Mouse (Mus musculus): Measurements from ENCODE around the gene Dach1.

Gene Dach1

DNA sequence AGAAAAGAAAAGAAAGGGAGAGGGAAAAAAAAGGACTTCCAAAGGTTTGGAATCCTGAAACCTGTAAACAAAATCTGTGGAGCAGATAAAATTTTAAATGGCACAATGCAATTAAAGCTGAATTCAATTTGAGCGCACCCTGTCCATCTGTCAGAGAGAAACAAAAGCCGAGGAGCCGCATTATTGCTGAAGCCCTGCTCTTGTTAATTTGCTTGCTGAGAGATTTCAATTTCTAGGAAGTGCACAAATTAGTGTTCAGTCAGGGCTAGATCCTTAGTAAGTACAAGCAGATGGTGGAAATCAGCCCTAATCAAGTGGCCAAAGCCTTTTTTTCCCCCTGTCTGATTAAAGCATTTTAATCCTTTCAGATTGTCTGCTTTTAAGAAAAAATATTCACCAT is 60.8 kb downstream of the Dach1 start:
- no peak for DNase-seq

DNA sequence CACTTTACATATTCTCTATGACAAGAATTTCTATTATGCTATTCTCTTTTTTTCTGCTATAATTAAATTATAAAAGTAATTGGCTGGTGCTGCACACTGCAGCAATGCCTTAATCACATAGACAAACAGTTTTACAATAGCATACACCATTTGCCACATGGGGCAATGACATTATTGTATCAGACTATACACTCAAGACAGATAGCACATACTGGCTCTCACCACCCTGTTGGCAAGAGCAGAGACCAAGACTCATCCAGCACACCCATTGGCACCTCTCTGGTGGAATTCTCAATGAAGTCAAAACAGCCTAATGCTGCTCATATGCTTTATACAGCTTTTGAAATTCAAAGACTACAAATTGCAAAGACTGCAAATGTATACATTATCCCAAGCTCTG is 63.4 kb downstream of the Dach1 start:
- no peak for DNase-seq

DNA sequence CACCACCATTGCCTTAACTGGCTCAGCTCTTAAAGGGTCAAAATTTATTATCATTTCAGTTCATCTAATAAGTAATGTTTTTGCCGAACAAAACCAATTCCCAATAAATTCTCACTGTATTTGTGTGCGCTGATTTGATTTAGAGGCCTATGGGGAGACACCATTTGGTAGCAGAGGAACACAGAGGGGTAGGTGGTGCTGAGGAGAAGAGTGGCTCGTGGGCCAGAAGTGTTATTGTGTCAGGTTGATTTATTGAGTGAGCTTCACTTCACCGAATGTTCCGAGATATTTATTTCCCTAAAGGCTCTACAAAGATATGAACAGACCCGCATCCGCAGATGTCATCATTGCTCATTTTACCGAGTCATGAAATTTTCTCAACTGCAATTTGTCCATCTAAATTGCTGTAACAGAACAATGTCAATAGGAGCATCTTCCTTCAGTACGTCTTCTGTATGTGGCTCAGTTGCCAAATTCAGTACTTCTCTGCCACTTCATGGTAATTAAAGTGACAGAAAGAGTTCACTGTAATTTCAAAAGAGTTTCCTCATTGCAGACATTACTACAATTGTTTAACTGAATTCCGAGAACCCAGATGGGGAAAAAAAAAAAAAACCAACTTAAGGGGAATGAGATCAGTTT is 65.1 kb downstream of the Dach1 start:
- no peak for DNase-seq

DNA sequence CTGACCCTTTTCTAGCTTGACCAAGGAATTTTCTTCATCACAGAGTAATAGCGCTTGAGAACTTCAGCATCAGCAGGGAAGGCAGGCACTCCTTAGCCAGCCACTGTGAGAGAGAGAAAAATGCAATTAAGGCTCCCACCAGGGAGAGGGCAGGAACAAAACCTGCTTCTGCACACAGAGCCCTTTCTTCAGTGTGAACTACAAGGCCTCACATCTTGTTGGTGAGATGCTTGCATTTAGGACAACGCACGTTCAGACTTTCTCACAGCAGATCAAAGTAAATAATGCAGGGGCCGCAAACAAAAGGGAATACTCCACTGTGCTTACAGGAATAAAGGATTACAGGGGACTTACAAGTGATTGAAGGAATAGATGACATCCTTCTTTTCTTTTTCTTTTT is 74.3 kb downstream of the Dach1 start:
- DNase-seq, result no peak

DNA sequence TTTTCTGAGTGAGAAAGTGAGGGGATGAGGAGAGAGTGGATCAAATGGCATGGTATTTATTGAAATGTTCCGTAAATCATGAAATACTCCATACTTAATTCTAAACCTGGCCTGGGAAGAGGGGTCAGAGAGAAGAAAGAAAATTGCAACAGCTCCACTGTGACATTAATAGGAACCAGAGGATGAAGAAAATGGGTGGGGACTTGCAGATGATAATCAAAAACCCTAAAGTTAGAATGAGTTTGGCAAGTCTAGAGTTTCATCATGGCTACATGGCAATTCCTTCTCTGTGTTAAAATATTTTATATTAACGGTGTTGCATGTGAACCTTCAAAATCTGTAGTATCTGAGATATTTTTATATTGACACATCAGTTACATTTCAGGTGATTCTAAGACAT is 80.3 kb downstream of the Dach1 start:
- DNase-seq, result no peak

DNA sequence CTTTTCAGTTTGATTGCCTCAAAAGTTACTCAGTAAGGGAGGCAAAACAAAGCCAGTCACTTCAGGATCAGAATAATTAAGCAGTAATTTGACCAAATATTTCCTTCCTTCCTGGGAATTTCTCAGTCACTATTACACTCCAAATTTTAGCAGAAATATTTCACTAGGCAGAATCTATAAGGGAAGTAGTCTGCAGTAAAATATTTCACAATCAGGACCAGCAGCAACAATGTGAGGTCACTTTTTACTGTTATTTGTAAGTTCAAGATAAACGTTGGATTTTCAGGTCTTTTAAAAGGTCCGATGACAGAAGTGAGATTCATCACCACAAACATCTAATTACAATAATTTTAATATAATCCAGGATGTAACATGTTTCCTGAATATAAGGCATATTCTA is 82.2 kb downstream of the Dach1 start:
- no peak for DNase-seq

DNA sequence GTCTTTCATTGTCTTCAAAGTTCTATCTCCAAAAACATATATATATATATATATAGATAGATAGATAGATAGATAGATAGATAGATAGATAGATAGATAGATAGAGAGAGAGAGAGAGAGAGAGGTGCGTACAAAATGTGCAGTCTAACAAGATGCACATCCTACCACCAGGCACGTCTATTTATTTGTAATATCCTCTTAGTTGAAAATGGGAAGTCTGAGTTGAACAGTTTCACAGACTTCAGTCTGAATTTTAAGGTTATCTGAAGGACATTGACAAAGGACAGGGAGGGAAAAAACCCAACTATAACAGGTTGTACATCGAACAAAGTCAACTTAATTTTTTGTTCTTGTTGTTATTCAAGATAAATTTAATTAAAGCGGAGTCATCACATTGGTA is 82.8 kb downstream of the Dach1 start:
- no peak for DNase-seq

DNA sequence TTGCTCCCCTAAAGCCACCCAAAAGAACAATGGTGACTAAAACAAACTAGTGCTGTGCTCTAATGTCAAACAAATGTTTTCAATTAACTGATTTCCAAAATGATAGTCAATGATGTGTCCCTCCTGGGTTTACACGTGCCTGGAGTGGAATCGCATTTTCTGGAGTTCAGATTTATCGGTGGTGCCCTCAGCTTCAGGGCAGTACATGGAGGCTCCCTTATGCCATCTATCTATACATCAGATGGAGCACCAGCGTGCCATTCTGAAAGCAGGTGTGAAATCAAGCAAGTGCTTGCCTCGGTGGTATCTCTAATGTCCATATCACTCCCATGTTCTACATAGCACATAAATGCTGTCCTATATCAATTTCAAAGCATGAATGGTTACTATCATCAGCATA is 84.4 kb downstream of the Dach1 start:
- no peak for DNase-seq

DNA sequence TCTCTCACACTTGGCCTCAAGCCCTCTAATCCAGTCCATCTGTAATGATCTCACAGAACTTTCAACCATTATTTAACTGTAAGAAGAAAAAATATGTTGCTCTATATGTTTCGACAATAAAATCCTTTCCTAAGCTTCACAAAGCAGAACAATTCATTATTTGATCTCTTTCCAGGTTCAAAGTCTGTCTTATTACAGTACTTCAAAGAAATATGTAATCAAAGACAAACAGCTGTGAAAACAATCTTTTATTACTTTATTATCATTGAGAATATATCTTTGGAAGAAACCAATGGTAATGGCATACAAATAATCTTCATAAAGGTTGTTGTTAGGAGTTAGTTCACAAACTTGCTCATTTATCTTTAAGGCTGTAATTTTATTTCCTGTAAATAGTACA is 84.8 kb downstream of the Dach1 start:
- DNase-seq, result no peak

DNA sequence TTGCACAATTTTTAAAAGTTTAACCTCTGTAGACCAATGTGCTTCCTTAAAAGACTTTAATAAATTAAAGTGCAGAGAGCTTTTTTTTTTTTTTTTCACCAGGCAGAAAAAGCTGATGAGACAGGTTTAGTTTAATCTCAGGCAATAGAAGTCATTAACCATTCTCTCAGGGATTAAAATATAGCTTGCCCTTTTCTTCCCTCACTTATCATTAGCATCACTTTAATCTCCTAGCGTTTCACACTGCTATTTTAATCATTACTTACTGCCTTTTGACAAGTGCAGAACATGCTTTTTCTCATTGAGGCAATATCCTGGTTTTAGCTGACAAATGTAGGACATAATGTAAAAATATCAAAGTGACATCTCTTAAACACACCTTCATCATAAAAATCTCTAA is 86.1 kb downstream of the Dach1 start:
- no peak for DNase-seq

DNA sequence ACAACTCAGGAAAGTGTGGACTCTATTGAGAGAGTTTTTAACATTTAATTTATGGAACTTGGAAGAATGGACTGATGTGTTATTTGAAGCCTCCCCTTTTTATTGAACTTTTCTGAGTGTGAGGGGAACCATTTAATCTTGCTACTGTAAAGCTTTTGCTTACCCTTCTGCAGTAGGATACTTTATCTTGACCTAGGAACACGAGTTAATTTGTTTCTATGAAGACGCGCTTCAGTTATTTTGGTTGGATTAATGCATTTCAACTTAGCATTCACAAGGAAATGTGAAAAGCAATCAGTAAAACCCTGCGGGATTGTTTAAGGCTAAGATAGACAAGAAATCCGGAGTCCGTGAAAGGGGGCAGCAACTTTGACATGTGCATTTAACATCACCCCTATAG is 89.6 kb downstream of the Dach1 start:
- no peak for DNase-seq

DNA sequence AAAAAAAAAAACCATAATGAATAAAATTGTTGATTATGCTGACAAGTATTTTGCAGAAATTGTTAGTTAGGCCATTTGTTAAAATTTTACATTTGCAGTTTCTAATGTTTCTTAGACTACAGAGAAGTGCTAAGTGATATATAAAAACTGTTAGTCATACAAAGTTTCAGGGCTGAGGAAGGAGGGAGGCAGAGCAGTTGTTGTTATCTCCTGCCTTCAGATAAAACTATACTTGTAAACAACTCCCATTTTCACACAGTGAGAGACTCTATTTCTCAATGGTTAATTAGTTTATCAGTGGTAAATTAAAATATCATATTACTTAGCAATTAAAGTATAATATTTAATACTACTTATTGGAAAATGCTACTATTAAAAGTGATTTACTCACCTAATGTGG is 91.6 kb downstream of the Dach1 start:
- no peak for DNase-seq

DNA sequence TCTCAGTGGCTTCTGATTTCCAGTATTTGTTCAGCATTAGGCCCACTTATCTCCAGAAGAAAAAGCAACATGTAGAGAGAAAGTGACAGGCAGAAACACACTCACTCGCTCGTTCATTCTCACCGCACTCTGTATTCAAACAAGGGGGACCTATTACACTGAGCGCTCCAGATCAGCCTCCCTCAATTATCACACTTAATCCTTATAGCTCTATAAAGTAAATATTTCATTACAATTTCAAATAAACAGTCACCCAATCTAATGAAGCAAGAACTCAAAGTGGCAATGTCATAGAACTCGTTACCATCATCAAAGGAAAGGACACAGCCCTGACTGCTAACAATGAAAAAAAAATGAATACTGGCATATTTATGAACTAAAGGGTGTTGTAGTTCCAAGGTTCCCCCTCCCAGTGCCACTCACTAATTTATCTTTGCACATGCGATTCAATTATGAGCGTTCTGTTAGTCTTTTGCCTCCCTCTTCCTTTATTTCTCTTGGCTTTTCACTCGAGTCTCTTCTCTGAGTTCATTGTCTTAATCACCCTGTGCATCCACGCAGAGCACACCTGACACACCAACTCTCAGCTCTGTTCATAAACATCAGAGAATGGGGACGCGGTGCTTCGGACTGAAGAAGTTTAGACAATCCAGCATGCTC is 96.0 kb downstream of the Dach1 start:
- no peak for DNase-seq

DNA sequence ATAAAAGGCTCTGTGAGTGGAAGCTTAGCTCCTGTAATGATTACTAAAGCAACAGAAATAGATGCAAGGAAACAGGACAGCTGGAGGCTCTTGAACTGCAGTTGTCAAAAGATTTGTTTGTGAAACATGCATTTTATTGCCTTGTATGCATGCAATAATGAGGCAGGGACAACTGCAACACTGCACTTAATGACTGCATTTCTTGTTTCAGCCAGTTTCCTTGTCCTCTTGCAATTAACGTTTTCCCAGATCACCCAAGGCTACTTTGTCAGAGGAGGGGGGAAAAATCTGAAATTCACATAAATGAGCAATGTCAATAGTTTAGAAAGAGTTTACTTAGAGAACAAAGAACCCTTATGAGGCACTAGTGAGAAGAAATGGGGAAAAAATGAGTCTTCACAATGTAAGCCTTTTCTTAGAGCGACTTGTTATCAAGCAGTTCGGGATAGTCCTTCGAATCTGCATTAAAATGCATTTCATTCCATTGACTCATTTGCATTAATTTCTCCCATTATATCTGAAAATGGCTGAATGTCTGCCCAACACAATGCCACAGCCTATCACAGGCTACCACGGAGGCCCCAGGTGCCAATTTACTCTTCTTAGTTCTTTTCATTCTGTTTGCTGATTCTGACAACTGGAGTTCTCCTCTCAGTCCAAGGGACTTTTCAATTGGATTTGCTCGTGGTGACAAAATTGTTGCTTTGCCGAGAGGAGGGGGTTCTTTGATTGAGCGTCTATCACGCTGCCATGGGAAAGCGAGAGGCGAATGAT is 96.7 kb downstream of the Dach1 start:
- DNase-seq, result no peak

DNA sequence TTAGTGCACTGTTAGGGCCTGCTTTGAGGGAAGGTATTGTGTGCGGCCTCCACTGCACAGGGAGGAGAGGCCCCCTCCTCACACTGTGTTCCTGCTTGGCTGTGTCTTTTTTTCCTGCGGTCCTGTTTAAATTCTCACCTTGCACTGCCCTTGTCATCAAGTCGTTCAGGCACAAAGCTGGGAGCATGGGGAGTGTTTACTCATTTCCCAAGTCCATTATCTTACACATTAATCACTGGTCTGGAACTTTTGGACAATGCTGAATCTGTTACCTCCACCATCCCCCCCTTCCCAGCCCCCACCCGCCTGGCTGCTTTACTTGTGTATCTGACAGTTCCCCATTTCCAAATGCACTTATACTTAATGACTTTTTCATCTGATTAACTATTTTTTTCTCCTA is 97.7 kb downstream of the Dach1 start:
- DNase-seq, result no peak

DNA sequence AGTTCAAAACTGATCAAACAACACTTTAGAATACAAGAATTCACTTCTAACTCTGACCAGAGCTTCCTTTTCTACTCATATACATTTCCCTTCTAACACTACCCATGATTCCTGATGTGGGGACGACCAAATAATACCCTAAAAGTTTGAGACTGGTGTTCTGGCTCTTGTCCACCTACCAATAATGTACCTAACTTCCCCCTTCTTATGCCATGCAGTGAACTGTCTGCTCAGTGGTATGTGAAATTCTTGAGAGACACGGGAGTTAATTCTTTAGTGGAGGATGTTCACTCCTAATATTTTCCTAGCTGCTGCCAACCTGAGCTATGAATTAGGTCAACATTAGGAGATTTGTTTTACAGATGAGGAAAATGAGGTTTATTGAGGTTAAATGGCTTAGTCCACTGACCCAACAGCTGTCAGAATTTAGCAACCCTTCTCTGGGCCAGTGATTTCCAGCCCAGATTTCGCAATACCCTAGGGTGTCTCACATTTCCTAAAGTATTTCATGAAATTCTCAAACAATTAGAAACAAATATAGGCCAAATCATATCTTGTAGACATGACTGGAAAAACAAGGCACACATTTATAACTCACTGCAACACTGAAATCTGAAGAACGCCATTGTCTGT is 102.2 kb downstream of the Dach1 start:
- DNase-seq, result no peak

DNA sequence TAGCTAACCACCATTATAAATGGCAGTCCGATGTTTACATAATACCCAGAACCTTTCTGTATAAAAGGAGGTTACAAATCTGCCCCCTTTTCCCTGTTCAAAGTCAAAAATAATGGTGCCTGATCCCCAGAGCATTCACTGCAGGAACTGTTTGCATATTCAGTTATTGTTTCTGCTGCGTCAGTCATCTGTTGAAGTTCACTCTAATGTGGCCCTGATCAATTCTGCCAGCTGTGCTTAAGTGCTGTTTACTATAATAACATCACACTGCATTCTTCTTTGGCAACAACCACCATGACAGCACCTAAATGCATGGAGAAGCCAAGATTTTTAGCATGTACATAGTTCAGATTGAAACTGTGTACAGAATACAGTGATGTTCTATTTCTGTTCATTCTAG is 105.4 kb downstream of the Dach1 start:
- DNase-seq, result no peak

DNA sequence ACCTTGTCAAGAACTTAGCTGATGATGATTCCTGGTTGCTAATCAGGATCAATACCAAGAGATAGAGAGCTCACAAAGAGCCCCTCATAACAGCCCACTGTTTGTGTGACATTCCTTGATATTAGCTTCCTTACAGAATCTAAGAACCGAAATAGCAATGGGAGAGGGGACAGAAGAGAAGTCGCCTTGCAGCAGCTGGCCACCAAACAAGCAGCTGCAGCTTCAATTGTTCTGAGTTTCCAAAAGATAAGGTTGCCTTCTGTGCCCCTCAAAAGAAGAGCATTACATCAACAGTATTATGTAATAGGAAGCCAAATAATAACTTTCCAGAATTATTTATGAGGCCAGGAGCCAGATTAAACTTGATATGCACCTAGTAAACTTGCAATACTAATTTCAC is 120.2 kb downstream of the Dach1 start:
- no peak for DNase-seq

DNA sequence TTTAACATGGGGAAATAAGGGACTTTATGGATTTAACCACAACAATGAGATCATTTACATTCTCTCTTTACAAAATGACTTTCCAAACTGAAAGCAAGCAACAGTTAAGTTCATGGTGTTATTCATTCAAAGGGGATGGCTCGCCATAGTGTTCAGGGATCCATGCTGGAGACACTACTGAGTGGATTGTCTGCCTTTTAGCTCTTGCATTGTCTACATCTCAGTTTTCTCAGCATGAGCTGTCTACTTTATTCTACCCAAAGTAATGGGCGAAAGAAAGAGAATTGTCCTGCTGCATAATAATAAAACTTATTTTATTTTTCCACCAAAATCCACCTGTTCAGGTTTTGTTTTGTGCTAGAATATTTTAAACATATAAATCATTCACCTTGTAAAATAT is 121.2 kb downstream of the Dach1 start:
- no peak for DNase-seq

DNA sequence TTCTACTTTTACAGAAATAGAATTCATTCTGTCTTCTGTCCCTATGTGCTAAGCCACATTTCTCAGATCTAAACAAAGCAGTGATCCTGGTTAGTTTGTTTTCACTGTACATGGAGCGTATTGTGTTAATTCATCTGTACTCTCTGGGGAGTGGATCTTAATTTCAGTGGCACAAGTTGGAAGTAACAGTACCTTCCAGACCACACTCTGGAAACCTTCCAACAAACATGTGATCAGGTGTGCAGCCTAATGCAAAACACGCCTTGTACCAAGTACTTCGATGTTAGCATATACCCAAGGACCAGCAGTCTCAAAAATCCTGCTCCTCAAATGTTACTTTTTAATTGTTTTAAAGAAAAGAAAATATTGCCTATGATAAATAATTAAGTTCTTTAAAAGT is 121.9 kb downstream of the Dach1 start:
- no peak for DNase-seq

DNA sequence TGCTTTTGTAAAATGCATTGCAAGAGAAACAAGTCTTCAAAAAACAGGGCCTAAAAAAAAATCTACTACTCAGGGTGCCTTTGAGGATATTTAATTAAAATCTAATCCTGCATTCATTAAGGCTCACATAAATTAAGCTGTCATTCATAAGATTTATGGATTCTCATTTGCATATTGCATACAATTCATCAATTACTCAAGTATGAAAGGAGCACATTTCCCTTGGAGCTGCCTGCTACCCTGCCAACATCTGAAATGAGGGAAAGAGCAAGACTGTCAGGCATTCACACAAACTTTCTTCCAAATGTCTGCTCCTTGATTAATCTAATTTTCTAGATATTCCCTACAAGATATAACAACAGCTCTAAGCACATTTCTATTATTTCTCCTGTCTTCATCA is 122.6 kb downstream of the Dach1 start:
- no peak for DNase-seq

DNA sequence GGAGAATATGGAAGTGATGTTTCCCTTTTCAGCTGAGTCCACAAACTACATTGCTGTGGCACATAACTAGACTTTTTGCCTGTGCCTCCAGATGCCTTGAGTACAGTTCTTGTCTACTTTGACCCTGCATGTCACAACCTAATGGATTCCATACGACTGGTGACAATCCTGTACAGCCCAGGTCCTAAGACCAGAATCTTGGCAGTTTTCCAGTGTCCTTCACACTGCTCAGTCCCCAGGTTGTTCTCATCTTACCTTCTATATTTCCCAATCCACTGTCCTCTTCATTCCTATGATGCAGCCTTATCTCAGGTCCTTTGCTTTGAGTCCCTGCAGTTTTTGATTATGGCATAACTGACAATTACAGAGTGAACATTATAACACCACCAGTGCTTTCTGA is 131.0 kb downstream of the Dach1 start:
- DNase-seq, result no peak

DNA sequence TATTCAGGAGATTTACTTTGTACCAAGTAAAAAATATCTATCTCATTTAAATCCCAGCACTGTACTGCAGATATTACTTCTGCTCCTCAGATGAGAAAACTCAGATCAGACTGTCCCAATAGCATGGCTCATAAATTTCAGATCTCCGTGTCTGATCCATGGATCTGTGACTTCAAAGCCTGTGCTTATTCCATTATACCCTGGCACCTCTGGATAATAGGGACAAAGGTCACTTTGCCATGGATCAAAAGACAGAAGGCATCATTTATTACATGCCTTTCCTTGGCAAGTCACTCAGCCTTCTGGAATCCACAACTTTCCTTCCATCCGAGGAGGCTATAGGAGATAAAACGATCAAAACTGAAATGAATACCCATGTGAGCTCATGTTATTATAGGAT is 132.4 kb downstream of the Dach1 start:
- no peak for DNase-seq

DNA sequence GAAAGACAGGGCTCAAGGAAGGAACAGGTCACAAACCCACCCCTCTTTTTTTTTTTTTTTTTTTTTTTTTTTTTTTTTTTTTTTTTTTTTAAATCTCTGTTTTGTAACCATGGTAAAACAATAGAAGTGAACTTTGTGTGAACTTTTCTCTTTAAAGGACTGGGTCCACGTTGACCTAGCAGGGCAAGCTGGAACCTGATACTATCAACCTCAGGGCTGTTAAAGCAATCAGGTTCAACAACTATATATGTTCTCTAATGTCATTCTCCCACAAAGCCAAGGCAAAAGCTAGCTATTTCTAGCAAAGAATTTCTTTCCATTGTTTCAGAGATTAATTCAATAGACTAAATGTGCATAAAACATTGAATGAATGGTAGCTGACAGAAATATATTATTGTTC is 134.3 kb downstream of the Dach1 start:
- DNase-seq, result no peak
